Mouse (Mus musculus) gastrocnemius, adult 18-20 months (tissue): ENCODE results near the gene Kdr. TPM values are rescaled to one million over a fixed set of nuclear protein-coding genes. Genes with fewer than 3 reads are reported as not detected.

Experiments used
- DNase-seq: peaks from one replicate; pipeline ENCODE4 v3.0.0; 2021; ENCODE audit warnings: low spot score
- microRNA-seq: library from miRNA; unstranded; fragments of <30 nt; microRNA quantifications from one replicate; pipeline ENCODE4 v1.2.0, GENCODE M21; 2021
- total RNA-seq, 2 experiments: library from RNA; stranded (reverse); gene quantifications; 2 replicates each; pipeline ENCODE4 v1.2.3; 2021

The Kdr gene
- total RNA-seq, 2 experiments from 2014 or later: 7.6 to 19.5 TPM

GRCm38 (mm10) chr5:75919601-75920000 is 58.7 kb downstream of the Kdr start:
- DNase-seq: no peak

GRCm38 (mm10) chr5:75918139-75918538 is 60.1 kb downstream of the Kdr start:
- DNase-seq: no peak

GRCm38 (mm10) chr5:75917231-75917630 is 61.0 kb downstream of the Kdr start:
- no peak for DNase-seq

GRCm38 (mm10) chr5:75906102-75906501 is 72.2 kb downstream of the Kdr start:
- DNase-seq: no peak

- DNase-seq: no peak
These were observed 77.9 kb downstream of the Kdr start for GRCm38 (mm10) chr5:75900231-75900920.

GRCm38 (mm10) chr5:75895351-75895750 is 82.9 kb downstream of the Kdr start:
- no peak for DNase-seq

- no peak for DNase-seq
These were observed 85.2 kb downstream of the Kdr start for GRCm38 (mm10) chr5:75892956-75893471.

Small RNA genes within 50 kb of the gene (microRNA-seq; reads per million reads assigned to microRNA genes)
- not detected for gene Gm25374

Other genes with a start within 250 kb of the Kdr start
- 1 to 10 TPM; 2.1 to 2.7 TPM for gene Srd5a3, start 161.8 kb upstream of the Kdr start, total RNA-seq
- gene Tmem165, start 205.4 kb upstream of the Kdr start, total RNA-seq: 10 to 100 TPM; 15.5 to 16.4 TPM